Mouse (Mus musculus) midbrain, embryonic 12.5 days (tissue): ENCODE measurements at regions not wholly inside any gene's neighbourhood (a gene's known extent, or its start where the extent isn't known, plus 50 kb on each side); places are given as distances from the start of the nearest gene placed in this dataset.
A peak's percentile ranks its signal among the peaks of the same experiment; 100 is the strongest.

Source experiments
- ATAC-seq: fragments of 200-750 bp; cut with Nextera tagmentation; 2 replicates; pipeline ENCODE4 v1.8.0; 2017; ENCODE audit warnings: low read depth, moderate TSS enrichment, moderate library complexity; ENCODE audit not compliant: low FRiP score
- H3K27ac ChIP-seq: fragments of 300-500 bp; sonication (generic); replicated peaks from 2 replicates; pipeline ENCODE4 v1.5.1; 2016; ENCODE audit warnings: mild to moderate bottlenecking
- H3K27me3 ChIP-seq: fragments of 300-500 bp; sonication (generic); 2 replicates; pipeline ENCODE4 v1.6.1; 2016; ENCODE audit warnings: mild to moderate bottlenecking
- H3K36me3 ChIP-seq: fragments of 300-500 bp; sonication (generic); 2 replicates; pipeline ENCODE4 v1.6.1; 2016
- H3K4me1 ChIP-seq: fragments of 300-500 bp; sonication (generic); 2 replicates; pipeline ENCODE4 v1.6.1; 2016
- H3K4me2 ChIP-seq: fragments of 300-500 bp; sonication (generic); replicated peaks from 2 replicates; pipeline ENCODE4 v1.6.1; 2016; ENCODE audit warnings: mild to moderate bottlenecking, moderate library complexity
- H3K4me3 ChIP-seq: fragments of 300-500 bp; sonication (generic); 2 replicates; pipeline ENCODE4 v1.5.1; 2016; ENCODE audit warnings: mild to moderate bottlenecking
- H3K9ac ChIP-seq: fragments of 300-500 bp; sonication (generic); replicated peaks from 2 replicates; pipeline ENCODE4 v1.6.1; 2016; ENCODE audit warnings: mild to moderate bottlenecking, moderate library complexity
- H3K9me3 ChIP-seq: fragments of 300-500 bp; sonication (generic); 2 replicates; pipeline ENCODE4 v1.6.1; 2016; ENCODE audit warnings: mild to moderate bottlenecking
- WGBS: fragments of 180-500 bp; shearing (Covaris S2); methylation state at CpG from one replicate; pipeline ENCODE4 v1.1.7; 2016; 5-methylcytosine and 5-hydroxymethylcytosine counted together

- Histone ChIP-seq H3K9me3 (peaks cover 11% of the 10 kb centered on the region), H3K36me3 (no peaks in the 10 kb centered on the region), H3K9ac (no peak overlapping the region), H3K27me3 (peaks cover 12% of the 10 kb centered on the region), H3K4me2 (no peak overlapping the region), H3K4me1 (peaks cover 11% of the 10 kb centered on the region), H3K27ac (no peak overlapping the region), H3K4me3 (no peak overlapping the region)
- no peak for ATAC-seq
- WGBS, result 97% methylated on average over 2 of the region's 2 CpGs
These were observed 75.8 kb upstream of the Pias1 start for GRCm38 (mm10) chr9:63063525-63063924.

GRCm38 (mm10) chr9:63060740-63061139 is 73.0 kb upstream of the Pias1 start:
- Histone ChIP-seq H3K27me3 (peaks cover 23% of the 10 kb centered on the region), H3K4me1 (peaks cover 13% of the 10 kb centered on the region), H3K4me3 (no peak overlapping the region), H3K9me3 (peaks cover 11% of the 10 kb centered on the region), H3K36me3 (no peaks in the 10 kb centered on the region), H3K27ac (no peak overlapping the region), H3K9ac (no peak overlapping the region), H3K4me2 (no peak overlapping the region)
- WGBS, result 83% methylated on average over 5 of the region's 5 CpGs
- ATAC-seq, result no peak

GRCm38 (mm10) chr9:63059234-63059842 is 71.6 kb upstream of the Pias1 start:
- H3K27ac ChIP-seq, result peak overlapping the region; percentile 89
- H3K9me3 ChIP-seq, result peaks cover 11% of the 10 kb centered on the region
- WGBS, result 2% methylated on average over 10 of the region's 10 CpGs

GRCm38 (mm10) chr9:63058506-63059233 is 70.9 kb upstream of the Pias1 start:
- H3K27me3 ChIP-seq, result peaks cover 23% of the 10 kb centered on the region
- H3K36me3 ChIP-seq, result no peaks in the 10 kb centered on the region
- H3K27ac ChIP-seq, result peak overlapping the region; percentile 89
- WGBS, result 6% methylated on average over 16 of the region's 16 CpGs
- peaks cover 13% of the 10 kb centered on the region for H3K4me1 ChIP-seq
- ATAC-seq, result peak; percentile 73
- peaks cover 11% of the 10 kb centered on the region for H3K9me3 ChIP-seq
- H3K9ac ChIP-seq, result 0 out of 2 replicates have a peak overlapping the region, but pooled peaks have one; percentile 31
- H3K4me3 ChIP-seq, result peak overlapping the region; percentile 9
- peak overlapping the region; percentile 47 for H3K4me2 ChIP-seq

More at GRCm38 (mm10) chr9:63059234-63059842, 71.6 kb upstream of the Pias1 start:
- peaks cover 13% of the 10 kb centered on the region for H3K4me1 ChIP-seq
- peaks cover 23% of the 10 kb centered on the region for H3K27me3 ChIP-seq
- H3K36me3 ChIP-seq, result no peaks in the 10 kb centered on the region
- peak overlapping the region; percentile 9 for H3K4me3 ChIP-seq
- H3K4me2 ChIP-seq, result peak overlapping the region; percentile 47
- peak; percentile 87 for ATAC-seq
- H3K9ac ChIP-seq, result no peak overlapping the region; the same call in 1 of the 2 replicates

- ATAC-seq, result no peak
- H3K9ac ChIP-seq, result no peak overlapping the region
- H3K4me3 ChIP-seq, result no peak overlapping the region
- WGBS, result 78% methylated on average over 9 of the region's 9 CpGs
- peaks cover 13% of the 10 kb centered on the region for H3K4me1 ChIP-seq
- H3K9me3 ChIP-seq, result no peaks in the 10 kb centered on the region
- H3K27ac ChIP-seq, result no peak overlapping the region
- H3K4me2 ChIP-seq, result no peak overlapping the region
- peaks cover 23% of the 10 kb centered on the region for H3K27me3 ChIP-seq
- H3K36me3 ChIP-seq, result no peaks in the 10 kb centered on the region
These were observed 69.1 kb upstream of the Pias1 start for GRCm38 (mm10) chr9:63056695-63057349.

GRCm38 (mm10) chr9:63052181-63052580 is 64.5 kb upstream of the Pias1 start:
- H3K36me3 ChIP-seq, result no peaks in the 10 kb centered on the region
- H3K4me3 ChIP-seq, result no peak overlapping the region
- WGBS, result 50% methylated on average over 4 of the region's 4 CpGs
- no peaks in the 10 kb centered on the region for H3K4me1 ChIP-seq
- H3K9me3 ChIP-seq, result no peaks in the 10 kb centered on the region
- H3K27me3 ChIP-seq, result peaks cover 13% of the 10 kb centered on the region
- H3K9ac ChIP-seq, result no peak overlapping the region
- no peak overlapping the region for H3K4me2 ChIP-seq
- no peak for ATAC-seq
- no peak overlapping the region for H3K27ac ChIP-seq

- H3K9ac ChIP-seq, result no peak overlapping the region
- no peak overlapping the region for H3K27ac ChIP-seq
- peaks cover 9% of the 10 kb centered on the region; the same call in 1 of the 2 replicates for H3K27me3 ChIP-seq
- H3K4me3 ChIP-seq, result no peak overlapping the region
- H3K36me3 ChIP-seq, result no peaks in the 10 kb centered on the region
- no peak for ATAC-seq
- H3K9me3 ChIP-seq, result no peaks in the 10 kb centered on the region
- WGBS, result 85% methylated on average over 4 of the region's 4 CpGs
- H3K4me2 ChIP-seq, result no peak overlapping the region
- H3K4me1 ChIP-seq, result no peaks in the 10 kb centered on the region
These were observed 63.9 kb upstream of the Pias1 start for GRCm38 (mm10) chr9:63051631-63052030.

GRCm38 (mm10) chr9:63049290-63049689 is 61.6 kb upstream of the Pias1 start:
- Histone ChIP-seq H3K36me3 (no peaks in the 10 kb centered on the region), H3K27ac (no peak overlapping the region), H3K27me3 (0 out of 2 replicates have a peak, but pooled peaks cover 6% of the 10 kb centered on the region), H3K4me1 (no peaks in the 10 kb centered on the region), H3K4me3 (no peak overlapping the region), H3K9me3 (no peaks in the 10 kb centered on the region), H3K4me2 (no peak overlapping the region), H3K9ac (no peak overlapping the region)
- 80% methylated on average over 5 of the region's 5 CpGs for WGBS
- ATAC-seq, result no peak

- Histone ChIP-seq H3K4me1 (no peaks in the 10 kb centered on the region), H3K4me2 (no peak overlapping the region), H3K9me3 (no peaks in the 10 kb centered on the region), H3K9ac (no peak overlapping the region), H3K27me3 (0 out of 2 replicates have a peak, but pooled peaks cover 6% of the 10 kb centered on the region), H3K36me3 (no peaks in the 10 kb centered on the region), H3K4me3 (no peak overlapping the region), H3K27ac (no peak overlapping the region)
- no peak for ATAC-seq
- WGBS, result 88% methylated on average over 3 of the region's 3 CpGs
These were observed 59.3 kb upstream of the Pias1 start for GRCm38 (mm10) chr9:63046981-63047380.

- H3K27ac ChIP-seq, result no peak overlapping the region
- H3K9ac ChIP-seq, result no peak overlapping the region
- no peaks in the 10 kb centered on the region for H3K9me3 ChIP-seq
- H3K27me3 ChIP-seq, result 0 out of 2 replicates have a peak, but pooled peaks cover 6% of the 10 kb centered on the region
- H3K4me1 ChIP-seq, result no peaks in the 10 kb centered on the region
- 83% methylated on average over 4 of the region's 4 CpGs for WGBS
- no peak overlapping the region for H3K4me3 ChIP-seq
- no peaks in the 10 kb centered on the region for H3K36me3 ChIP-seq
- no peak overlapping the region for H3K4me2 ChIP-seq
- no peak for ATAC-seq
These were observed 57.8 kb upstream of the Pias1 start for GRCm38 (mm10) chr9:63045531-63045930.

- Histone ChIP-seq H3K9me3 (no peaks in the 10 kb centered on the region), H3K4me3 (no peak overlapping the region), H3K27me3 (no peaks in the 10 kb centered on the region), H3K9ac (no peak overlapping the region), H3K27ac (no peak overlapping the region), H3K4me2 (no peak overlapping the region), H3K4me1 (no peaks in the 10 kb centered on the region), H3K36me3 (no peaks in the 10 kb centered on the region)
- no peak for ATAC-seq
- WGBS, result 73% methylated on average over 3 of the region's 3 CpGs
These were observed 55.6 kb upstream of the Pias1 start for GRCm38 (mm10) chr9:63043304-63043703.

- WGBS, result 84% methylated on average over 6 of the region's 6 CpGs
- no peak overlapping the region for H3K4me3 ChIP-seq
- H3K4me1 ChIP-seq, result no peaks in the 10 kb centered on the region
- no peak overlapping the region for H3K4me2 ChIP-seq
- H3K9ac ChIP-seq, result no peak overlapping the region
- H3K9me3 ChIP-seq, result no peaks in the 10 kb centered on the region
- no peaks in the 10 kb centered on the region for H3K27me3 ChIP-seq
- no peak overlapping the region for H3K27ac ChIP-seq
- no peak for ATAC-seq
- no peaks in the 10 kb centered on the region for H3K36me3 ChIP-seq
These were observed 50.3 kb upstream of the Pias1 start for GRCm38 (mm10) chr9:63038031-63038430.
